Mouse (Mus musculus) spleen, adult 2 months (tissue): Measurements from ENCODE around the gene Cit.

ENCODE experiments used
- CTCF ChIP-seq: fragments of 200-500 bp; IDR thresholded peaks from 2 replicates; pipeline ENCODE4 v1.5.1; 2011; ENCODE audit warnings: mild to moderate bottlenecking, inconsistent platforms; ENCODE audit not compliant: insufficient read depth, insufficient read length, insufficient replicate concordance; ENCODE audit errors: extremely low read depth
- POLR2A ChIP-seq: fragments of 200-500 bp; IDR thresholded peaks from 2 replicates; pipeline ENCODE4 v1.6.1; 2011; ENCODE audit warnings: low read depth, low read length, inconsistent platforms

DNA sequence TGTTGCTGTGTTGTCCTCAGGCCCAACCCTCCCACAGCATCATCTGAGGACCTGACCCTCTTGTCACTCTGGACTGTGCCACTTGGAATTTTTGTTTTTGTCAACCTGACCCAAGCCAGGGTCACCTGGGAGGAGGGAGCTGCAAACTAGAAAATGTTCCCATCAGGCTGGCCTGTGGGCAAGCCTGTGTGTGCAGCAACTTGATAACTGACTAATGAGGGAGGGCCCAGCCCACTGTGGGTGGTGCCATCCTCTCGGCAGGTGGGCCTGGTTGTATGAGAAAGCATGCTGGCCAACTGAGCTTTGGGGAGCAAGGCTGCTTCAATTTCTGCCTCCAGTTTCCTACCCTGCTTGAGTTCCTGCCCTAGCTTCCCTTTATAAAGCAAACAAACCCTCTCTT, 113.3 kb downstream of the Cit start:
- TF ChIP-seq POLR2A (no peak), CTCF (no peak)
